Mouse (Mus musculus): ENCODE results near the gene Gatm.

DNA sequence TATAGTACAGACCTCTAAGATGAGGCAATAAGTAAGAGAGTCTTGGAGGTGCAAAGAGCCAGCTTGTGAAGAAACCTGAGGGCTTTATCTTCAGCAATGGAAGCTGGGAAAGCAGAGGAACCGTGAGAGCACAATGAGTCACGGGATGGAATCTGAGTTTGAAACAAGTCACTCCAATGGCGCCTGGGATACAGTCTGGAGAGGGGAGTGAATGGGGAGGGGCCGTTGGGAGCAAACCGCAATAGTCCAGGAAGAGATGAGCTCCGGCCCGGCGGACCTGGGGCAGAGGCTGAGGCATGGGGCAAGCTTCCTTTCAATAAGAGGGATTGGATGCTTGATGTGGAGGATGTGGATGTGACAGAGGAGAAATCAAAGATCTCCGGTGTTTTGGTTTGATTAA is 2.3 kb downstream of the Gatm start:
- TF ChIP-seq CEBPB (IDR thresholded peaks at IDR 0.05; ENCODE audit: insufficient read depth, poor library complexity, severe bottlenecking) (no peak), USF1 (IDR thresholded peaks at IDR 0.05; ENCODE audit: low read depth) (no peak)
